Mouse (Mus musculus) lung, postnatal 10 days (tissue): ENCODE measurements around the gene Gm17657.

Experiments used
- DNase-seq: peaks from one replicate; pipeline ENCODE4 v3.0.0; 2021

Gm17657 gene

GRCm38 (mm10) chr17:29549543-29550428, at the start of gene Gm17657, which contains the start of gene Tbc1d22b:
Gm17657 (minus strand) TSS chr17:29549638.
Tbc1d22b (plus strand) TSS chr17:29549785.
- peak; percentile 96 for DNase-seq

GRCm38 (mm10) chr17:29599051-29599450, 49.6 kb upstream of the Gm17657 start:
- DNase-seq = no peak

GRCm38 (mm10) chr17:29596771-29597132, 47.3 kb upstream of the Gm17657 start:
- no peak for DNase-seq

- DNase-seq = no peak
Measured at GRCm38 (mm10) chr17:29595891-29596770, 46.7 kb upstream of the Gm17657 start.

- peak; percentile 67 for DNase-seq
Measured at GRCm38 (mm10) chr17:29589221-29589898, 39.9 kb upstream of the Gm17657 start.

GRCm38 (mm10) chr17:29586921-29587320, 37.5 kb upstream of the Gm17657 start:
- DNase-seq = no peak

- DNase-seq = no peak
Measured at GRCm38 (mm10) chr17:29585446-29585845, 36.0 kb upstream of the Gm17657 start.

- DNase-seq = no peak
Measured at GRCm38 (mm10) chr17:29584737-29585136, 35.3 kb upstream of the Gm17657 start.

- DNase-seq = no peak
Measured at GRCm38 (mm10) chr17:29584306-29584705, 34.9 kb upstream of the Gm17657 start.

GRCm38 (mm10) chr17:29583569-29583968, 34.1 kb upstream of the Gm17657 start:
- no peak for DNase-seq

- no peak for DNase-seq
Measured at GRCm38 (mm10) chr17:29579579-29580126, 30.2 kb upstream of the Gm17657 start.

- no peak for DNase-seq
Measured at GRCm38 (mm10) chr17:29569831-29570230, 20.4 kb upstream of the Gm17657 start.

- no peak for DNase-seq
Measured at GRCm38 (mm10) chr17:29568435-29568834, 19.0 kb upstream of the Gm17657 start.

- no peak for DNase-seq
Measured at GRCm38 (mm10) chr17:29565521-29565920, 16.1 kb upstream of the Gm17657 start.

GRCm38 (mm10) chr17:29558476-29558875, 9.0 kb upstream of the Gm17657 start:
- DNase-seq = no peak

GRCm38 (mm10) chr17:29556893-29557292, 7.5 kb upstream of the Gm17657 start:
- no peak for DNase-seq

GRCm38 (mm10) chr17:29556456-29556855, 7.0 kb upstream of the Gm17657 start:
- DNase-seq = no peak

- no peak for DNase-seq
Measured at GRCm38 (mm10) chr17:29554176-29554575, 4.7 kb upstream of the Gm17657 start.

GRCm38 (mm10) chr17:29552162-29552732, 2.8 kb upstream of the Gm17657 start, which contains the start of gene Tmem217:
Tmem217 (minus strand) TSS chr17:29552385.
- DNase-seq = no peak

GRCm38 (mm10) chr17:29551019-29551418, 1.6 kb upstream of the Gm17657 start:
- no peak for DNase-seq

- DNase-seq = no peak
Measured at GRCm38 (mm10) chr17:29548994-29549393, 444 bp downstream of the Gm17657 start.

GRCm38 (mm10) chr17:29548494-29548893, 944 bp downstream of the Gm17657 start:
- no peak for DNase-seq
